In genomic region chr12:41023511-41024421, GRCm38 (mm10) we compare ENCODE assay signal across 8 mouse cellular contexts. TPM values are rescaled to one million over a fixed set of nuclear protein-coding genes. Genes with fewer than 3 reads are reported as not detected.
DNase-seq lines count a peak whose midpoint lies in the region; ATAC-seq and TF ChIP-seq lines count a peak whose summit lies in the region.

Gene Immp2l (plus strand): TSS chr12:41024090.

- intact Hi-C loops in heart, adult 2 months (cut with DNase I), result no loop called here

- WGBS in embryonic facial prominence, embryonic 14.5 days, result 7% methylated on average over 25 of the region's 68 CpGs
- 2% methylated on average over 68 of the region's 68 CpGs for WGBS in heart, adult 2 months
- 2% methylated on average over 55 of the region's 68 CpGs for WGBS in limb, embryonic 13.5 days
- 3% methylated on average over 60 of the region's 68 CpGs for WGBS in midbrain, embryonic 16.5 days

- H3K79me2 ChIP-seq in heart, adult 2 months (replicated peaks; ENCODE audit: control insufficient read depth, insufficient read depth, low read length), result no peaks in the 10 kb centered on the region

- H3K4me1 ChIP-seq in embryonic facial prominence, embryonic 14.5 days (ENCODE audit: control insufficient read depth, insufficient read depth, low read length), result no peaks in the 10 kb centered on the region; the same call in 1 of the 2 replicates
- H3K4me1 ChIP-seq in heart, adult 2 months (ENCODE audit: control insufficient read depth, insufficient read depth, low read length), result no peaks in the 10 kb centered on the region; the same call in 1 of the 2 replicates
- peaks cover 6% of the 10 kb centered on the region; the same call in 1 of the 2 replicates for H3K4me1 ChIP-seq in limb, embryonic 13.5 days
- H3K4me1 ChIP-seq in midbrain, embryonic 16.5 days (ENCODE audit: control insufficient read depth, insufficient read depth, low read length), result peaks cover 6% of the 10 kb centered on the region; the same call in 1 of the 2 replicates

- no peak for TF ChIP-seq CTCF in heart, adult 2 months (IDR thresholded peaks at IDR 0.05)

- no peaks in the 10 kb centered on the region for H3K36me3 ChIP-seq in embryonic facial prominence, embryonic 14.5 days (ENCODE audit: control insufficient read depth, insufficient read depth, low read length)
- peaks cover 2% of the 10 kb centered on the region for H3K36me3 ChIP-seq in heart, adult 2 months (ENCODE audit: control insufficient read depth, insufficient read depth, low read length)
- no peaks in the 10 kb centered on the region for H3K36me3 ChIP-seq in limb, embryonic 13.5 days
- H3K36me3 ChIP-seq in midbrain, embryonic 16.5 days (ENCODE audit: control insufficient read depth, insufficient read depth, low read length), result no peaks in the 10 kb centered on the region

- H3K9ac ChIP-seq in embryonic facial prominence, embryonic 14.5 days (ENCODE audit: low read depth, low read length), result peak within 1 kb of the TSS; percentile 80
- H3K9ac ChIP-seq in heart, adult 2 months (ENCODE audit: low read depth, low read length), result peak within 1 kb of the TSS; percentile 94
- H3K9ac ChIP-seq in limb, embryonic 13.5 days, result peak within 1 kb of the TSS; percentile 82
- peak within 1 kb of the TSS; percentile 74 for H3K9ac ChIP-seq in midbrain, embryonic 16.5 days (ENCODE audit: low read depth, low read length)

- DNase-seq in 3134 (ENCODE audit: extremely low read depth, insufficient read length, low spot score), result peak; percentile 89
- peak; percentile 86 to 87 for DNase-seq in adrenal gland, postnatal 4 days (ENCODE audit: low spot score in 2 of 2)
- peak; percentile 95 for DNase-seq in embryonic facial prominence, embryonic 14.5 days (ENCODE audit: low spot score)
- peak; percentile 96 to 97 for DNase-seq in heart, adult 2 months
- peak; percentile 94 to 96 for DNase-seq in kidney, adult 8-10 months
- DNase-seq in spleen, postnatal 10 days (ENCODE audit: low spot score in 2 of 2), result peak; percentile 96 to 98

- TF ChIP-seq POLR2A in heart, adult 2 months (IDR thresholded peaks at IDR 0.05; ENCODE audit: insufficient read depth, low read depth, low read length), result 0 out of 2 replicates have a peak, but pooled peaks have one; percentile 14

- H3K4me2 ChIP-seq in embryonic facial prominence, embryonic 14.5 days (ENCODE audit: low read depth, low read length), result peak within 1 kb of the TSS; percentile 62
- H3K4me2 ChIP-seq in limb, embryonic 13.5 days (replicated peaks), result peak within 1 kb of the TSS; percentile 75
- H3K4me2 ChIP-seq in midbrain, embryonic 16.5 days (ENCODE audit: low read length), result peak within 1 kb of the TSS; percentile 80

- no peak for TF ChIP-seq EP300 in heart, adult 2 months (IDR thresholded peaks at IDR 0.05; ENCODE audit: insufficient read depth, low read depth, low read length)

- H3K4me3 ChIP-seq in embryonic facial prominence, embryonic 14.5 days (ENCODE audit: low read depth, low read length), result peak within 1 kb of the TSS; percentile 64
- peak within 1 kb of the TSS; percentile 78 for H3K4me3 ChIP-seq in heart, adult 2 months
- peak within 1 kb of the TSS; percentile 71 for H3K4me3 ChIP-seq in limb, embryonic 13.5 days
- H3K4me3 ChIP-seq in midbrain, embryonic 16.5 days (ENCODE audit: low read depth, low read length), result peak within 1 kb of the TSS; percentile 65

- H3K27ac ChIP-seq in embryonic facial prominence, embryonic 14.5 days (replicated peaks; ENCODE audit: low read depth, low read length), result peak within 1 kb of the TSS; percentile 46
- peak within 1 kb of the TSS; percentile 76 for H3K27ac ChIP-seq in heart, adult 2 months
- H3K27ac ChIP-seq in limb, embryonic 13.5 days, result peak within 1 kb of the TSS; percentile 28; the same call in 1 of the 2 replicates
- peak within 1 kb of the TSS; percentile 65 for H3K27ac ChIP-seq in midbrain, embryonic 16.5 days (ENCODE audit: low read length)

- H3K27me3 ChIP-seq in embryonic facial prominence, embryonic 14.5 days (replicated peaks; ENCODE audit: control insufficient read depth, insufficient read depth, low read length), result no peaks in the 10 kb centered on the region
- no peaks in the 10 kb centered on the region for H3K27me3 ChIP-seq in heart, adult 2 months (ENCODE audit: control insufficient read depth, insufficient read depth, low read length)
- no peaks in the 10 kb centered on the region for H3K27me3 ChIP-seq in limb, embryonic 13.5 days
- no peaks in the 10 kb centered on the region for H3K27me3 ChIP-seq in midbrain, embryonic 16.5 days (ENCODE audit: control insufficient read depth, insufficient read depth, low read depth, low read length)

- ATAC-seq in embryonic facial prominence, embryonic 14.5 days (ENCODE audit: low read depth), result peak; percentile 97
- ATAC-seq in limb, embryonic 13.5 days (ENCODE audit: low FRiP score, low read depth), result peak; percentile 98
- ATAC-seq in midbrain, embryonic 16.5 days, result peak; percentile 97

- no peaks in the 10 kb centered on the region for H3K9me3 ChIP-seq in embryonic facial prominence, embryonic 14.5 days (ENCODE audit: control insufficient read depth, low read length)
- peaks cover 7% of the 10 kb centered on the region; the same call in 1 of the 2 replicates for H3K9me3 ChIP-seq in limb, embryonic 13.5 days
- no peaks in the 10 kb centered on the region for H3K9me3 ChIP-seq in midbrain, embryonic 16.5 days (replicated peaks; ENCODE audit: control insufficient read depth, low read length, poor library complexity, severe bottlenecking)

RNA-seq across cellular contexts. Expression of gene Immp2l, which starts in this region (rescaled TPM):
- total RNA-seq in adrenal gland, postnatal 4 days (2021), result 1 to 10 TPM; 8.6 to 9.8 TPM
- polyA plus RNA-seq in embryonic facial prominence, embryonic 14.5 days (2014; fragmentation: Nextera tagmentation; extraction: Ambion mirVana), result 13.7 and 15.9 TPM in 2 replicates
- 10 to 100 TPM; 23.1 to 30.3 TPM for total RNA-seq in heart, adult 2 months (2021)
- 20.1 and 24.7 TPM in 2 replicates for polyA plus RNA-seq in heart, adult 2 months (2012; rRNA removed)
- 16.5 and 16.6 TPM in 2 replicates for polyA plus RNA-seq in limb, embryonic 13.5 days (2015; fragmentation: Nextera tagmentation; extraction: Ambion mirVana)
- polyA plus RNA-seq in midbrain, embryonic 16.5 days (2015; fragmentation: Nextera tagmentation; extraction: Ambion mirVana), result 6.3 and 6.6 TPM in 2 replicates

Comparison
In these comparisons a context has a peak if more than half of its experiments do, and no peak if none do; other contexts are left out.
1. Peak in every context shown above with its lines: DNase-seq, ATAC-seq, H3K4me3 ChIP-seq and H3K27ac ChIP-seq.